Mouse (Mus musculus): ENCODE measurements around the gene Klhdc1. TPM values are rescaled to one million over a fixed set of nuclear protein-coding genes. Genes with fewer than 3 reads are reported as not detected.

Gene Klhdc1
- 4.0 to 6.4 TPM (median 5.3 TPM) in 4 replicates for total RNA-seq (2023)

GRCm38 (mm10) chr12:69240876-69241275, at the start of gene Klhdc1:
TSS of gene Klhdc1 (plus strand) at chr12:69241176.

GRCm38 (mm10) chr12:69196444-69197377, 44.3 kb upstream of the Klhdc1 start, which contains the start of gene Gm49383:
TSS of gene Gm49383 (minus strand) at chr12:69197104.

GRCm38 (mm10) chr12:69198164-69198535, 42.8 kb upstream of the Klhdc1 start, which contains the start of gene Dnaaf2:
TSS of gene Dnaaf2 (minus strand) at chr12:69198429.

GRCm38 (mm10) chr12:69204052-69204833, 36.7 kb upstream of the Klhdc1 start, which contains the start of gene Gm49384:
TSS of gene Gm49384 (minus strand) at chr12:69204267.

GRCm38 (mm10) chr12:69227776-69228466, 13.1 kb upstream of the Klhdc1 start, which contains the start of gene Pole2:
TSS of gene Pole2 (minus strand) at chr12:69228195.

GRCm38 (mm10) chr12:69296511-69297410, 55.8 kb downstream of the Klhdc1 start, which contains the start of gene Klhdc2:
TSS of gene Klhdc2 (plus strand) at chr12:69296681.

Other genes starting within 250 kb of the Klhdc1 start
- 4,903 to 5,232 TPM (median 4,974 TPM) in 4 replicates for gene Rps29, start 82.0 kb upstream of the Klhdc1 start, total RNA-seq (2023)
- not detected in 4 replicates for gene Lrr1, start 72.4 kb upstream of the Klhdc1 start, total RNA-seq (2023)
- gene Rpl36al, start 57.1 kb upstream of the Klhdc1 start, total RNA-seq (2023), result 346 to 407 TPM (median 379 TPM) in 4 replicates
- gene Mgat2, start 57.0 kb upstream of the Klhdc1 start, total RNA-seq (2023), result 23.6 to 29.7 TPM (median 27.2 TPM) in 4 replicates
- 5.9 to 8.0 TPM (median 7.2 TPM) in 4 replicates for gene Gm49383, start 44.1 kb upstream of the Klhdc1 start, total RNA-seq (2023)
- 1.4 to 2.3 TPM (median 2.2 TPM) in 4 replicates for gene Dnaaf2, start 42.7 kb upstream of the Klhdc1 start, total RNA-seq (2023)
- gene Gm49384, start 36.9 kb upstream of the Klhdc1 start, total RNA-seq (2023), result 2.6 to 9.5 TPM (median 3.8 TPM) in 4 replicates
- gene Pole2, start 13.0 kb upstream of the Klhdc1 start, total RNA-seq (2023), result 3.0 to 5.5 TPM (median 3.4 TPM) in 4 replicates
- gene Klhdc2, start 55.5 kb downstream of the Klhdc1 start, total RNA-seq (2023), result 18.8 to 22.0 TPM (median 19.7 TPM) in 4 replicates
- 102 to 118 TPM (median 115 TPM) in 4 replicates for gene Nemf, start 116.0 kb downstream of the Klhdc1 start, total RNA-seq (2023)
- 301 to 323 TPM (median 309 TPM) in 4 replicates for gene Arf6, start 131.0 kb downstream of the Klhdc1 start, total RNA-seq (2023)
- 5.6 to 11.2 TPM (median 7.6 TPM) in 4 replicates for gene Gm9887, start 131.3 kb downstream of the Klhdc1 start, total RNA-seq (2023)